Mouse (Mus musculus): ENCODE measurements around the gene Mid1.
"Not testable (repeated sequence)": the region's sequence is repeated elsewhere in the genome, so short reads cannot be mapped to it uniquely, and the experiment has no call there.

DNA sequence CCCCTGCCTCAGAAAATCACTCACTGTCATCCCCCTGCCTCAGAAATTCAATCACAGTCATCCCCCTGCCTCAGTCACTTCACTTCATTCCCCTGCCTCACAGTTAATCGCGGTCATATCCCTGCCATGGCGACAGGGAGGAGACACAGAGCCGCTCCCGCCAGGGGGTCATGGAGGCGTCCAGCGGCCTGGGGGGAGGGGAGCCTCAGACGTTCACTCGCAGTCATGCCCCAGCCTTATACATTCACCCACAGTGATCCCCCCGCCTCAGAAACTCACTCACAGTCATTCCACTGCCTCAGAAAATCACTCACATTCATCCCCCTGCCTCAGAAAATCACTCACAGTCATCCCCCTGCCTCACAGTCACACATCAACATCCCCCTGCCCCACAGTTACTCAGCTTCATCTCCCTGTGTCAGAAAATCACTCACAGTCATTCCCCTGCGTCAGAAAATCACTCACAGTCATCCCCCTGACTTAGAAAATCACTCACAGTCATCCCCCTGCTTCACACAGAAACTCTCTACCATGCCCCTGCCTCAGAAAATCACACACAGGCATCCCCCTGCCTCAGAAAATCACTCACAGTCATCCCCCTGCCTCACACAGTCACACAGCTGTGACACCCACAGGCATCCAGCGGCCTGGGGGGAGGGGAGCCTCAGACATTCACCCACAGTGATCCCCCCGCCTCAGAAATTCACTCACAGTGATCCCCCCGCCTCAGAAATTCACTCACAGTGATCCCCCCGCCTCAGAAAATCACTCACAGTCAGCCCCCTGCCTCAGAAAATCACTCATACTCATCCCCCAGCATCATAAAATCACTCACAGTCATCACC is 307.3 kb downstream of the Mid1 start:
- not testable (repeated sequence) for TF ChIP-seq CTCF (IDR thresholded peaks at IDR 0.05; ENCODE audit: low read depth); EP300 (optimal IDR thresholded peaks at IDR 0.05)

Data from stomach, postnatal 0 days (tissue).